Mouse (Mus musculus) midbrain, embryonic 15.5 days (tissue): ENCODE results near the gene 1700109H08Rik. TPM values are rescaled to one million over a fixed set of nuclear protein-coding genes. Genes with fewer than 3 reads are reported as not detected.
"Not testable (repeated sequence)": the region's sequence is repeated elsewhere in the genome, so short reads cannot be mapped to it uniquely, and the experiment has no call there.

Experiments
- ATAC-seq: fragments of 200-750 bp; cut with Nextera tagmentation; replicated peaks from 2 replicates; pipeline ENCODE4 v1.8.0; 2017; ENCODE audit warnings: moderate TSS enrichment
- H3K27ac ChIP-seq: fragments of 300-500 bp; sonication (generic); 2 replicates; pipeline ENCODE4 v1.5.1; 2015; ENCODE audit warnings: mild to moderate bottlenecking, inconsistent platforms
- H3K27me3 ChIP-seq: fragments of 300-500 bp; sonication (generic); replicated peaks from 2 replicates; pipeline ENCODE4 v1.6.1; 2015; ENCODE audit warnings: inconsistent platforms
- H3K36me3 ChIP-seq: fragments of 300-500 bp; sonication (generic); replicated peaks from 2 replicates; pipeline ENCODE4 v1.6.1; 2015; ENCODE audit warnings: inconsistent platforms
- H3K4me1 ChIP-seq: fragments of 300-500 bp; sonication (generic); 2 replicates; pipeline ENCODE4 v1.6.1; 2015; ENCODE audit warnings: inconsistent platforms
- H3K4me2 ChIP-seq: fragments of 300-500 bp; sonication (generic); 2 replicates; pipeline ENCODE4 v1.6.1; 2015; ENCODE audit warnings: inconsistent platforms, mild to moderate bottlenecking, moderate library complexity
- H3K4me3 ChIP-seq: fragments of 300-500 bp; sonication (generic); 2 replicates; pipeline ENCODE4 v1.5.1; 2015; ENCODE audit warnings: mild to moderate bottlenecking, inconsistent platforms
- H3K9ac ChIP-seq: fragments of 300-500 bp; sonication (generic); 2 replicates; pipeline ENCODE4 v1.6.1; 2015; ENCODE audit warnings: mild to moderate bottlenecking, inconsistent platforms
- H3K9me3 ChIP-seq: fragments of 300-500 bp; sonication (generic); 2 replicates; pipeline ENCODE4 v1.6.1; 2016; ENCODE audit warnings: inconsistent platforms
- WGBS: fragments of 180-500 bp; shearing (Covaris S2); methylation state at CpG from one replicate; pipeline ENCODE4 v1.1.7; 2015; ENCODE audit warnings: mixed read lengths; 5-methylcytosine and 5-hydroxymethylcytosine counted together
- polyA plus RNA-seq: library from polyadenylated mRNA; unstranded; fragments of >200 nt; fragmentation: Nextera tagmentation; extraction: Ambion mirVana; gene quantifications from 2 replicates; pipeline ENCODE4 v1.2.1, GENCODE M21; 2015

1700109H08Rik gene
- polyA plus RNA-seq, 1 experiment from 2014 or later, result 3.7 TPM

DNA sequence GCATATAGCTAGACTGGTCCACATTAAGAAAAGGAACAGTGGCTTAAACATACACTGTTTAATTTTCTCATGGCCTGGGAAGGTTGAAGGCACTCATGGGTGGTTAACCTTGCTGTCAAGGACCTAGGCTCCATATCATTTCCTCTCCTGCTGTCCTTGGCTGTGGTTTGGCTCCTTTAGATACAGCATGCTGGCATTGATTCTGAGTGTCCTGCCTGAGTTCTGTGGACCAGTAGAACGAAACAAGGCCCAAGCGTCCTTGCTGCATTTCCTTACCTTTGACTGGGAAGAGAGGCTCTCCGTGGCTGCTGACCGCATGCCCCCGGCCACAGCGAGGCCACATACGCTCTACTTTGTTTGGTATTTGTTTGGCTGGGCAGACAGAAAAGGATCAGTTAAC, 37.9 kb downstream of the 1700109H08Rik start:
- no peaks in the 10 kb centered on the region for H3K9me3 ChIP-seq
- no peak overlapping the region for H3K9ac ChIP-seq
- no peaks in the 10 kb centered on the region for H3K4me1 ChIP-seq
- no peak overlapping the region for H3K4me3 ChIP-seq
- H3K4me2 ChIP-seq, result no peak overlapping the region
- no peak overlapping the region for H3K27ac ChIP-seq
- H3K27me3 ChIP-seq, result no peaks in the 10 kb centered on the region
- no peak for ATAC-seq
- peaks cover 46% of the 10 kb centered on the region for H3K36me3 ChIP-seq
- WGBS, result 95% methylated on average over 7 of the region's 7 CpGs

DNA sequence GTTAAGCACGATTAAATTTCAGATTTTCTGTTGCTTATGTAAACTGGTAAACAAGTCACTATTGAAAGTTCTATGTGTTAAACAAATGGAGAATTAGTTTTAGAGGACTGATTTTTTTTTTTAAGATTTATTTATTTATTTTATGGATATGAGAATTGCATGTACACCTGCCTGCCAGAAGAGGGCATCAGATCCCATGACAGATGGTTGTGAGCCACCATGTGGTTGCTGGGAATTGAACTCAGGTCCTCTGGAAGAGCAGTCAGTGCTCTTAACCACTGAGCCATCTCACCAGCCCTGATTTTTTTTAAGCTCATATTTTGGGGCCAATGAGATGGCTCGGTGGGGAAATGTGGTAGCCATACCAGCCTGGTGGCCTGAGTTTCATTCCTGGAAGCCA, 40.5 kb downstream of the 1700109H08Rik start:
- 97% methylated on average over 2 of the region's 2 CpGs for WGBS
- H3K4me3 ChIP-seq, H3K27ac ChIP-seq, H3K9ac ChIP-seq, H3K4me1 ChIP-seq, ATAC-seq, H3K9me3 ChIP-seq, H3K27me3 ChIP-seq, H3K4me2 ChIP-seq: not testable (repeated sequence)
- H3K36me3 ChIP-seq, result peaks cover 43% of the 10 kb centered on the region

DNA sequence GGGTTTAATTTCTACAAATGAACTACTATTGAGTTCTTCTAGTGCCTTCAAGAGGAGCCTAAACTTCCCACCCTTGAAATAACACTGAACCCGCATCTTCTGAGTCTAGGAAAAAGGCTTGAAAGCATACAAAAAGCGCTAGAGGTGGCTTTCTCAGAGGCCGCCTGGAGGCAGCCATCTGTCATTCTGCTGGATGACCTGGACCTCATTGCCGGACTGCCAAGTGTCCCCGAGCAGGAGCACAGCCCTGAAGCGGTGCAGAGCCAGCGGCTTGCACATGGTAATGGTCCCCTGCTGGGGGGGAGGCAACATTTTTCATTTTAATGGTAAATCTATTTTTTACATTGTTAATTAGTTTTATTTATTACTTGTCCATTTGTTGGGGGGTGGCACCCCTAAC, 49.1 kb downstream of the 1700109H08Rik start:
- no peak overlapping the region for H3K4me2 ChIP-seq
- no peaks in the 10 kb centered on the region for H3K9me3 ChIP-seq
- peaks cover 48% of the 10 kb centered on the region for H3K36me3 ChIP-seq
- no peaks in the 10 kb centered on the region for H3K27me3 ChIP-seq
- H3K9ac ChIP-seq, result no peak overlapping the region
- WGBS, result 89% methylated on average over 7 of the region's 7 CpGs
- H3K4me3 ChIP-seq, result no peak overlapping the region
- no peak for ATAC-seq
- H3K4me1 ChIP-seq, result no peaks in the 10 kb centered on the region
- H3K27ac ChIP-seq, result no peak overlapping the region

DNA sequence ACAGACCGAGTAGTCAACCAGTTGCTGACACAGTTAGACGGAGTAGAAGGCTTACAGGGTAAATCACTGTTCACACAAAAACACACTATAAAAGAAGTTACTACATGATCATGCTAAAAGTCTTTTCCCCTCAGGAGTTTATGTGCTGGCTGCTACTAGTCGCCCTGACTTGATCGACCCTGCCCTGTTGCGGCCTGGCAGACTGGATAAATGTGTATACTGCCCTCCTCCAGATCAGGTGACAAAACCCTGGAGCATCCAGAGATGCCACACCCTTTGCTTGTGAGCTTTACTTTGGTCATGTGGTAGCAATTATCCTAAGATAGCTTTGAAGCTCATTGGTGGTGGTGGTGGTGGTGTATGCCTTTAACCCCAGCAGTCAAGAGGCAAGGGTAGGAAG, 58.7 kb downstream of the 1700109H08Rik start:
- no peaks in the 10 kb centered on the region for H3K9me3 ChIP-seq
- H3K27me3 ChIP-seq, result no peaks in the 10 kb centered on the region
- no peak overlapping the region for H3K9ac ChIP-seq
- H3K4me3 ChIP-seq, result no peak overlapping the region
- H3K4me1 ChIP-seq, result no peaks in the 10 kb centered on the region
- no peak for ATAC-seq
- H3K4me2 ChIP-seq, result no peak overlapping the region
- H3K27ac ChIP-seq, result no peak overlapping the region
- H3K36me3 ChIP-seq, result peaks cover 23% of the 10 kb centered on the region
- 90% methylated on average over 5 of the region's 5 CpGs for WGBS

DNA sequence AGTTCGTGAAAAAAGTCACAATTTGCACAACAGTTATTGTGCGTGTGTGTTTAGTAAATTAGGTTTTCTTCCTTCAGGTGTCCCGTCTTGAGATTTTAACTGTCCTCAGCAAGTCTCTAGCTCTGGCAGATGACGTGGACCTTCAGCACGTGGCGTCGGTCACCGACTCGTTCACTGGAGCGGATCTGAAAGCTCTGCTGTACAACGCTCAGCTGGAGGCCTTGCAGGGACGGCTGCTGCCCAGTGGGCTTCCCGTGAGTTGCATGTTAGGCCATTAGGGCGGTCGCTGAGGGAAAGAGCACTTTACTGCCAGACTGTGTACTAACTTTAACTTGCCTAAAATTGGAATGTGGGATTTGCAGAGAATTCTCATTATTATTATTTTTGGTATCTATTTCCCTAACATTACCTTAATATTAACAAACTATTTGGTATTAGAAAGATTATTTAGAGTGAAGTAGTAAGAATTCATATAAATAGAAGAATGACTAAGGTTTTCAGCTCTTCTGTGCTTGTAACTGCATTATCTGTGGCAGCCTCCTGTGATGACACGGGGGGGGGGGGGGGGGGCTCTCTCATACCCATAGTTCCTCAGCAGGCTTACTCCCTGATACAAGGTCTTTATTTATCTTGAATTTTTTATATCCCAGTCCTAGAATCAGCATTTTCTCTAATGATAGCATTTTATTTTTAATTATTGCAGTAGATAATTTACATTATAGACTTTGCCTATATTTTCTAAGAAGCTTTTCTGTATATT, 60.3 kb downstream of the 1700109H08Rik start:
- peaks cover 21% of the 10 kb centered on the region; the same call in 1 of the 2 replicates for H3K36me3 ChIP-seq
- ATAC-seq, result no peak
- 56% methylated on average over 16 of the region's 16 CpGs for WGBS

DNA sequence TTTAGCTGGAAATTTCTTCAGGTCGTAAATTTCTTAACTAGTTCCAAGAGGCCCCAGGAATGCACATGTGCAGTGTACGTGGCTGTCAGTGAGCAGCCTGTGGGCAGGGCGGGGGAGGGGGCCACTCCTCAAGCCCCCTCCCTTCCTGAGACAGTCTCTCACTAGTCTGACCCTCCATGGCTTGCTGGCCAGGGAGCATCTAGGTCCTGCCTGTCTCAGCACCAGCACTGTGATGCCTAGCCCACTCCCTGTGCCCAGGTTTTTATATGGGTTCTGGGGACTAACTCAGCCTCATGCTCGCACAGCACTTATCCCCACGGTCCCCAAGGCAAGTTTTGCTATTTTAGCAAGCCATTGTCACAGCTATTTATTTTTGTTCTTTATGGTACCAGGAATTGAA, 60.9 kb downstream of the 1700109H08Rik start:
- Histone ChIP-seq H3K27ac (no peak overlapping the region), H3K9me3 (no peaks in the 10 kb centered on the region), H3K9ac (no peak overlapping the region), H3K4me1 (no peaks in the 10 kb centered on the region), H3K27me3 (no peaks in the 10 kb centered on the region), H3K4me3 (no peak overlapping the region), H3K4me2 (no peak overlapping the region), H3K36me3 (peaks cover 21% of the 10 kb centered on the region; the same call in 1 of the 2 replicates)
- ATAC-seq, result 0 out of 2 replicates have a peak, but pooled peaks have one; percentile 30
- 82% methylated on average over 5 of the region's 5 CpGs for WGBS

More for the DNA sequence above, 60.3 kb downstream of the 1700109H08Rik start:
- Histone ChIP-seq H3K9me3 (no peaks in the 10 kb centered on the region), H3K4me1 (no peaks in the 10 kb centered on the region), H3K4me3 (no peak overlapping the region), H3K4me2 (no peak overlapping the region), H3K27me3 (no peaks in the 10 kb centered on the region), H3K9ac (no peak overlapping the region), H3K27ac (no peak overlapping the region)

DNA sequence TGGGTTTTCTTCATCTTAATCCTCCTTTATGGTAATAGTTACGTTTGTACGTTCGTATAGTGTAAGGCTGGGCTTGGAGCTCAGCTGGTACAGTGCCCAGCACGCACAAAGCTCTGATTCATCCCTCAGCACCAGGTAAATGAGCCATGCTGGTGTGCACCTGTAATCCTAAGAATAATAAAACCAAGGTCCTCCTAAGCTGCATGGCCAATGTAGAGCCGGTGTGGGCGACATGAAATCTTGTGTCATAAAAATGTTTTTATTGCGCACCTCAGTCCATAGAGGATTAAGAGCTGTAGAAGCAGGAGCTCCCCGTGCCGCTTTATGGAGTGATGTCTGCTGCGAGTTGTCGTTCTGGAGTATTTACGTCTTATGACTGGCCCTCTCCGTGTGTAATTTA, 61.9 kb downstream of the 1700109H08Rik start:
- no peak overlapping the region for H3K4me3 ChIP-seq
- ATAC-seq, result no peak
- WGBS, result 93% methylated on average over 13 of the region's 13 CpGs
- H3K4me2 ChIP-seq, result no peak overlapping the region
- no peaks in the 10 kb centered on the region for H3K27me3 ChIP-seq
- H3K9ac ChIP-seq, result no peak overlapping the region
- no peaks in the 10 kb centered on the region for H3K4me1 ChIP-seq
- H3K36me3 ChIP-seq, result peaks cover 21% of the 10 kb centered on the region; the same call in 1 of the 2 replicates
- H3K9me3 ChIP-seq, result no peaks in the 10 kb centered on the region
- no peak overlapping the region for H3K27ac ChIP-seq

DNA sequence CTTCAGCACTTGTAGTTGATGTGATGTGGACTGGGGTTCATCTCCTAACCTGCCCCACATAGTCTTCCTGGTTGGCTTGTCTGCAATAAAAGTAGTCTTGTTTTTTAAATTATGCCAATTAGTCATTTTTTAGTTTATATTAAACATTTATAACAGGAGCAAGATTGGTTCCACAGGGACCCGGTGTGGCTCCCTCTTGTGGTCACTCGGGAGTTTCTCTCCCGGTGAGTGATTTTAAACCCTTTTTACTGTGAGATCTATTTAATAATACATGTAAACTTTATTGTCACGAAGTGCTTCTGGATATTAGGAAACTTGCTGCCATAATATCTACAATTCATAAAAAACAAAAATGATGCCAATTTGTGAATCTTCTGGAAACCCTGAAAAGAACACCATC, 62.6 kb downstream of the 1700109H08Rik start:
- Histone ChIP-seq H3K4me2 (no peak overlapping the region), H3K36me3 (peaks cover 21% of the 10 kb centered on the region; the same call in 1 of the 2 replicates), H3K9me3 (no peaks in the 10 kb centered on the region), H3K9ac (no peak overlapping the region), H3K27ac (no peak overlapping the region), H3K27me3 (no peaks in the 10 kb centered on the region), H3K4me3 (no peak overlapping the region), H3K4me1 (no peaks in the 10 kb centered on the region)
- no peak for ATAC-seq
- WGBS, result 60% methylated on average over 4 of the region's 4 CpGs

Other genes starting within 250 kb of the 1700109H08Rik start
- 10.2 and 12.4 TPM in 2 replicates for gene Cdk6, start 230.1 kb upstream of the 1700109H08Rik start, polyA plus RNA-seq
- 20.7 and 25.9 TPM in 2 replicates for gene Fam133b, start 27.7 kb upstream of the 1700109H08Rik start, polyA plus RNA-seq
- 22.6 and 30.2 TPM in 2 replicates for gene Pex1, start 24.5 kb downstream of the 1700109H08Rik start, polyA plus RNA-seq
- 19.1 and 19.4 TPM in 2 replicates for gene Rbm48, start 25.0 kb downstream of the 1700109H08Rik start, polyA plus RNA-seq
- gene Tmbim7, start 79.6 kb downstream of the 1700109H08Rik start, polyA plus RNA-seq, result not detected in 2 replicates
- gene Gatad1, start 85.6 kb downstream of the 1700109H08Rik start, polyA plus RNA-seq, result 56.1 and 59.5 TPM in 2 replicates
- 19.7 and 21.2 TPM in 2 replicates for gene Ankib1, start 231.4 kb downstream of the 1700109H08Rik start, polyA plus RNA-seq
- 54.0 and 58.3 TPM in 2 replicates for gene Krit1, start 231.6 kb downstream of the 1700109H08Rik start, polyA plus RNA-seq